Mouse (Mus musculus) liver, embryonic 12.5 days (tissue): ENCODE data around the gene Taf12. TPM values are rescaled to one million over a fixed set of nuclear protein-coding genes. Genes with fewer than 3 reads are reported as not detected.

Source experiments
- ATAC-seq: fragments of 200-750 bp; cut with Nextera tagmentation; 2 replicates; pipeline ENCODE4 v1.8.0; 2017; ENCODE audit warnings: moderate number of reproducible peaks, mild to moderate bottlenecking, moderate library complexity
- H3K27ac ChIP-seq: fragments of 300-500 bp; sonication (generic); 2 replicates; pipeline ENCODE4 v1.5.1; 2016; ENCODE audit warnings: mild to moderate bottlenecking
- H3K27me3 ChIP-seq: fragments of 300-500 bp; sonication (generic); replicated peaks from 2 replicates; pipeline ENCODE4 v1.6.1; 2016; ENCODE audit warnings: mild to moderate bottlenecking, moderate library complexity
- H3K36me3 ChIP-seq: fragments of 300-500 bp; sonication (generic); 2 replicates; pipeline ENCODE4 v1.6.1; 2016; ENCODE audit warnings: mild to moderate bottlenecking, moderate library complexity
- H3K4me1 ChIP-seq: fragments of 300-500 bp; sonication (generic); 2 replicates; pipeline ENCODE4 v1.6.1; 2016
- H3K4me2 ChIP-seq: fragments of 300-500 bp; sonication (generic); 2 replicates; pipeline ENCODE4 v1.6.1; 2016; ENCODE audit warnings: mild to moderate bottlenecking, moderate library complexity
- H3K4me3 ChIP-seq: fragments of 300-500 bp; sonication (generic); 2 replicates; pipeline ENCODE4 v1.5.1; 2016; ENCODE audit warnings: mild to moderate bottlenecking, moderate library complexity
- H3K9ac ChIP-seq: fragments of 300-500 bp; sonication (generic); 2 replicates; pipeline ENCODE4 v1.6.1; 2016; ENCODE audit warnings: mild to moderate bottlenecking, moderate library complexity
- H3K9me3 ChIP-seq: fragments of 300-500 bp; sonication (generic); replicated peaks from 2 replicates; pipeline ENCODE4 v1.6.1; 2016; ENCODE audit warnings: mild to moderate bottlenecking, moderate library complexity
- WGBS: fragments of 180-500 bp; shearing (Covaris S2); methylation state at CpG from one replicate; pipeline ENCODE4 v1.1.7; 2016; ENCODE audit not compliant: insufficient replicate concordance; 5-methylcytosine and 5-hydroxymethylcytosine counted together
- polyA plus RNA-seq: library from polyadenylated mRNA; unstranded; fragments of >200 nt; fragmentation: Nextera tagmentation; extraction: Ambion mirVana; gene quantifications from 2 replicates; pipeline ENCODE4 v1.2.1, GENCODE M21; 2016

Taf12 gene
- polyA plus RNA-seq, 1 experiment from 2014 or later, result 61.7 TPM

DNA sequence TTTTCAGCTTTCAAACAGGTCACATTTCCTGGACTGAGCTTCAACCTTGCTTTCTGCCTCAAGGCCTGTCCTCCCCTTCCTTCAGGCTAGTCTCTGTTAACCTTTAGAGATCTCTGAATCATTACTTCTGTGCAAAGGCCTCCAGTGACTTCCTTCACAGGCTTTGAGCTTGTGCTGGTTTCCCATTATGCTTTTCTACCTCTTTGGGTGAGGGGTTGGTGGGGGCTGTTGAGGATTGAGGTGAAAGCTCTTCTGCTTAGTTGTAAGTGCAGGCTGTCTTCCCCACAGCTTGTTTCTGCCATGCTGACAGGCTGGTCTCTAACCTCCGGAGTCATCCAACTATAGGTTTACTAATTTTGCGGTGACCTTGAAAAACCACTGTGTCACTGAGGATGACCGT is 17.8 kb upstream of the Taf12 start:
- H3K4me1 ChIP-seq, result peaks cover 61% of the 10 kb centered on the region

DNA sequence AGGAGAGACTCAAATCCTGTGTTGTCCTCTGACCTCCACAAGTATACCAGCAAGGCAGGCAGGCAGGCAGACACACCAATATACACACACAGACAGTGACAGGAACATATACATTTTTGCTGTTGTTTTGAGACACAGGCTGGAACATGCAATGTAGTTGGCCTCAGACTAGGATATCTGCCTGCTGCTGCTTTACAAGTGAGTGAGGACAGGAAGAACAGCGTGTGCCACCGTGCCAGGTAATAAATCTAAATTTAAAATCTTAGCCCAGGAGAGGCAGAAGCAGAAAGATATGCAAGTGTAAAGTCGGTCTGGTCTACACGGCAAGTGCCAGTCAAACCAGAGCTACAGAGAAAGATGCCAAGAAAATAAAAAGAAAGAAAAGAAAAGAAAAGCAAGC is 14.9 kb upstream of the Taf12 start:
- Histone ChIP-seq H3K9ac (no peak overlapping the region), H3K4me1 (peaks cover 62% of the 10 kb centered on the region), H3K27ac (peak overlapping the region; percentile 94), H3K27me3 (no peaks in the 10 kb centered on the region), H3K9me3 (no peaks in the 10 kb centered on the region), H3K4me3 (peak overlapping the region; percentile 92; the same call in 1 of the 2 replicates), H3K4me2 (peak overlapping the region; percentile 91), H3K36me3 (no peaks in the 10 kb centered on the region)
- no peak for ATAC-seq
- WGBS, result 82% methylated on average over 4 of the region's 4 CpGs

More for the DNA sequence above, 17.8 kb upstream of the Taf12 start:
- no peak for ATAC-seq
- Histone ChIP-seq H3K9me3 (no peaks in the 10 kb centered on the region), H3K27me3 (no peaks in the 10 kb centered on the region), H3K4me3 (no peak overlapping the region), H3K4me2 (no peak overlapping the region), H3K27ac (0 out of 2 replicates have a peak overlapping the region, but pooled peaks have one; percentile 8), H3K36me3 (peaks cover 9% of the 10 kb centered on the region), H3K9ac (no peak overlapping the region)
- 88% methylated on average over 3 of the region's 3 CpGs for WGBS

DNA sequence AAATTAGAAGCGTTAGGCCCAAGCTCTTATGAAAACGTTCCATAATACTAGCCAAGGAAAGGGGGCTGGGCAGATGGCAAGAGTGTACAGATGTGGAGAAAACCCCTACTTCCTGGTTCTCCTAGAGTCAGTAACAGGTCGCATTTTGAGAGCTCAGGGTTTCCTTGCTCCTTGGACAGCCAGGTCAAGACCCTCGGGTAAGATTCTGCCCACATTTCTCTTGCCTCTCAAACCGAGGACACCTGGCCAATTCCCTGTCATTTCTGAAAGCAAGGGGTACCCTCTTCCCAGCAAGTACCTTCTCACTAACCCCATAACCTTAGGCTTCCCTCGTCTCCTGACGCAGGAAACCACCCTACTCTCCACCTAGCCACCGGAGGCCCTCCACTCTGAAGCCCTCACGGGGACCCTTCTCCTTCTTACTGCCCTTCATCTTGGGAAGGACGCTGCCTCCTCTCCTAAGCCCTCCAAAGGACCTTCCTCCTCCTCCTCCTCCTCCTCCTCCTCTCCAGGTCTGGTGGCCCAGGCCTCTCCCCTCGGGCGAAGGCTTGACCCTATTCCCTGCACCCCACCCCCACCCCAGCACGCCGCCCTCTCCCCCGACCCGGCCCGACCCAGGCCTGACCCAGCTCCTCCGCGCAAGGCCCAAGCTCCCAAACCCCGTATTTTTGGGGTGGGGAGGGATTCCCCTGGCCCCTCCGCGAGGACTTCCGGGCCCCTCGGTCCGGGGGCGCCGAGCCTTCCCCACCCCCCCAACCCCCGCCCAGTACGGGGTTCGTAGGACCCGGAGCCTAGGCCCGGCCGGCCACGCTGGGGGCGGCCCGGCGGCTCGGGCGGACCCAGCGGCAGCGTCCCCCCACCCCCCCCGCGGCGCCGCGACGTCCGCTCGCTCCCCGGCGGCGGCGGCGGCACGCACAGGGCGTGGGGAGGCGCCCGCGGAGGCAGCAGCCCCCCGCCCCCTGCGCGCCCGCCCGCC is 13.5 kb upstream of the Taf12 start:
- H3K36me3 ChIP-seq, result no peaks in the 10 kb centered on the region
- no peaks in the 10 kb centered on the region for H3K9me3 ChIP-seq
- H3K27me3 ChIP-seq, result no peaks in the 10 kb centered on the region
- H3K4me2 ChIP-seq, result peak overlapping the region; percentile 91
- peak overlapping the region; percentile 99 for H3K9ac ChIP-seq
- peak; percentile 74 for ATAC-seq
- peak overlapping the region; percentile 92 for H3K4me3 ChIP-seq
- H3K4me1 ChIP-seq, result peaks cover 54% of the 10 kb centered on the region
- 2% methylated on average over 35 of the region's 64 CpGs for WGBS
- H3K27ac ChIP-seq, result peak overlapping the region; percentile 94

DNA sequence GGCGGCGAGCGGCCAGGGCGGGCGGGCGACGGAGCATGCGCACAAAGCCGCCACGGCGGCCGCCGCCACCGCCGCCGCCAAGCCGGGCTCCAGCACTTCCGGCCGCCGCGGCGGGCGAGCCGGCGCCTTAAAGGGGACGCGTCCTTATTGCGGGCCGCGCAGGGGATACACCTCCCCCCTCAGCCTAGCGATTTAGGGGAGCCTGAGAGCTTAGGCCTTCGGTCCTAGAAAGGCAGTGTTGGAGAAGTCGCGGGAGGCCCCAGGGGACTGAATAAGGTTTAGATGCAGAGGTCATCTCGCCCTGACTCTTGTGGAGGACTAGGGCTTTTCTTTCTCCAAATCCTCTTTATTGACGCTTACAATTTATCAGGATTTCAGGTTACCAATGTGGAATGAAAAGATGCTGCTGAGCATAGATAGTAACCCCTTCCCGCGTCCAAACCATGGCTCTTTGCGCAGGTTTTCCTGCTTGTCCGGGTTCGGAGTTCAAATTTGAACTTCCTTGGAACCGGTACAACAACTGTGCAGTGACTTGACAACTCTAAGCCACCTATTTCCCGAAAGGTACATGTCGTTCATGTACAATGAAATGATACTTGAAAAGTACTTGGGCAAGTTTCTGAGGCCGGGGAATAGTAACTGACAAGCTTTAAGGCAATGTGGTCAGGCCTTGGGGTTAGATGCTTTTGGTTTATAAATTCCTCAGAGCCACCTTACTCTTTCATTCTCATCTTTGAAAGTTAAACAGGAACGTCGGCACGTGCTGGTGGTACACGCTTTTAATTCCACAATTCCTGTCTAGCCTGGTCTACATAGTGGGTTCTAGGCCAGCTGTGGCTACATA is 12.4 kb upstream of the Taf12 start, which contains the start of gene Gmeb1:
Gene Gmeb1 (minus strand): TSS at position 89 of the 844 bp plus-strand sequence.
- Histone ChIP-seq H3K36me3 (no peaks in the 10 kb centered on the region), H3K27ac (peak within 1 kb of the TSS; percentile 94), H3K9ac (peak within 1 kb of the TSS; percentile 99), H3K9me3 (no peaks in the 10 kb centered on the region), H3K4me1 (peaks cover 54% of the 10 kb centered on the region), H3K4me2 (peak within 1 kb of the TSS; percentile 91), H3K27me3 (no peaks in the 10 kb centered on the region), H3K4me3 (peak within 1 kb of the TSS; percentile 92)
- 10% methylated on average over 37 of the region's 49 CpGs for WGBS
- peak; percentile 82 for ATAC-seq

DNA sequence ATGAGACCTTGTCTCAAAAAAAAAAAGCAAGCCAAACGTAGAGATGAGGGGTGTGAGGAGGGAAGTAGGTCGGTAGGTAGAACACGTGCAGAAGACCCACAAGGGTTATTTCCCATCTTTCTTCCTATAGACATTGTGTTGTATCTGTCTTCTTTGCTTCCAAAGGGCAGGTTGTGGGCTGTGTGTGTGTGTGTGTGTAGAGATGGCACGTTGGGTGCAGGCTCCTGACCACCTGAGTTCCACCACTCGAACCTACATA is 11.9 kb upstream of the Taf12 start:
- H3K27ac ChIP-seq, result peak overlapping the region; percentile 94
- 55% methylated on average over 5 of the region's 5 CpGs for WGBS
- ATAC-seq, result no peak
- peak overlapping the region; percentile 99 for H3K9ac ChIP-seq
- H3K4me1 ChIP-seq, result peaks cover 51% of the 10 kb centered on the region
- no peaks in the 10 kb centered on the region for H3K36me3 ChIP-seq
- peak overlapping the region; percentile 78 for H3K4me2 ChIP-seq
- peak overlapping the region; percentile 92 for H3K4me3 ChIP-seq
- no peaks in the 10 kb centered on the region for H3K9me3 ChIP-seq
- no peaks in the 10 kb centered on the region for H3K27me3 ChIP-seq

DNA sequence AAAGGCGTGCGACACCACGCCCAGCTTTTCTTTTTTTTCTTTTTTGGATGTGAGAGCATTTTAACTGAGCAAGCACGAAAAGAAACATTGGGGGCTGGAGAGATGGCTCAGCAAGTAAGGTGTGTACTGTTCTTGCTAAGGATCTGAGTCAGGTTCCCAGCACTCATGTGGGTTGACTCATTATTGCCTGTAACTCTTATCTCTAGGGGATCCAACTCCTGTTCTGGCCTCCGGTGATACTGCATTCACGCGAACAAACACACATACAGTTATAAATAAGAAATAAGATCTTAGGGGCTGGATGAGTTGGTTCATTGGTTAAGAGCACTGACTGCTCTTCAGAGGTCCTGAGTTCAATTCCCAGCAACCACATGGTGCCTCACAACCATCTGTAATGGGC is 10.9 kb upstream of the Taf12 start:
- Histone ChIP-seq H3K4me3 (no peak overlapping the region), H3K27ac (no peak overlapping the region)
- 65% methylated on average over 7 of the region's 7 CpGs for WGBS

DNA sequence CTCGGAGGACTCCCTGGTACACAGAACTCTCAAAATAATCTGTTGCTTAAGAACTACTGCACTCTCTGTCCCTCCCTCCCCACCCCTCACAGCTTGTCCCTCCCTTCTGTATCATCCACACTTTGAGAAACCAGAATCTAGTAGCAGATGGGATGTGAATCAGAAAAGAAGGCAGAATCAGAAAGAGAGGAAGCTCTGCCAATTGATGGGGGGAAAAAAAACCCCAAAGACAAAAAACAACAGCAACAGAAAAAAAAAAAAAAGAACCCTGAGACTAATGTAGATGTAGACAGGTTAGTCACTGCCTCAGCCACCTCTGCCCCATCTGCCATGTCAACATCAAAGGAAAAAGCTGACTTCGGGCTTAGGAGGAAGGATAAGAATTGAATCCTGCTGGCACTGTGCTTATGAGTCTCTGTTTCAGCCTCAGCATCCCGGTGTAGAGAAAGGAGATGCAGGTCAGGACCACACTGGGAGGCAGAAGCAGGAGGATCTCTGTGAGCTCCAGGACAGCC is 7.3 kb upstream of the Taf12 start:
- no peak for ATAC-seq
- Histone ChIP-seq H3K4me3 (no peak overlapping the region), H3K9me3 (no peaks in the 10 kb centered on the region), H3K27me3 (no peaks in the 10 kb centered on the region), H3K4me1 (peaks cover 40% of the 10 kb centered on the region), H3K9ac (no peak overlapping the region), H3K4me2 (no peak overlapping the region), H3K36me3 (no peaks in the 10 kb centered on the region), H3K27ac (no peak overlapping the region)
- 70% methylated on average over 3 of the region's 3 CpGs for WGBS

More for the DNA sequence above, 10.9 kb upstream of the Taf12 start:
- Histone ChIP-seq H3K36me3 (no peaks in the 10 kb centered on the region), H3K27me3 (no peaks in the 10 kb centered on the region), H3K9me3 (no peaks in the 10 kb centered on the region), H3K4me1 (peaks cover 44% of the 10 kb centered on the region), H3K4me2 (no peak overlapping the region), H3K9ac (no peak overlapping the region)
- ATAC-seq, result no peak

DNA sequence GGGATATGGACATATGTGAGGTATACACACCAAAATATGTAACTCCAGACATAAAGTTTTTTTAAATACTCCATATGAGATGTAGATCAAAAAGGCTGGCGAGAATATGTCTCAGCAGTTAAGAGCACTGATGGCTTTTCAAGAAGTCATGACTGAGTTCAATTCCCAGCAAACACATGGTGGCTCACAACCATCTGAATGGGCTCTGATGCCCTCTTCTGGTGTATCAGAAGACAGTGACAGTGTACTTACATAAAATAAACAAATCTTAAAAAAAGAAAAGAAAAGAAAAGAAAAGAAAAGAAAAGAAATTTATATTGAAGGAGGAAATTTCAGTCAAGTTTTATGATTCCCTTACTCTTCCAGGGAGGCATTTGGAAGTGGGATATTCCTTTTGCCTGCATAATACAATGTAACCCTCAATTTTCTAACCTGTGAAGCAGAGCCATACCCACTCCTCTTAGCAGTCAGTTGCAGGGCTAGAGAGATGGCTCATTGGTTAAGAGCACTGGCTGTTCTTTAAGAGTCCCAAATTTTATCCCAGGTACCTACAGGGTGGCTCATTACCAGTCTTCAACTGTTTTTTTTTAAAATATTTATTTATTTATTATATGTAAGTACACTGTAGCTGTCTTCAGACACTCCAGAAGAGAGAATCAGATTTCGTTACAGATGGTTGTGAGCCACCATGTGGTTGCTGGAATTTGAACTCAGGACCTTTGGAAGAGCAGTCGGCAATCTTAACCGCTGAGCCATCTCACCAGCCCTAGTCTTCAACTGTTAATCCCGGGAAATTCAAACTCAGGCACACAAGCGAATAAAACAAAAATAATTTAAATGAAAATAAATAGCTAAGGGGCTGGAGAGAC is 5.1 kb upstream of the Taf12 start:
- Histone ChIP-seq H3K9me3 (no peaks in the 10 kb centered on the region), H3K27me3 (no peaks in the 10 kb centered on the region), H3K36me3 (no peaks in the 10 kb centered on the region), H3K4me3 (no peak overlapping the region), H3K27ac (peak overlapping the region; percentile 92), H3K4me1 (peaks cover 36% of the 10 kb centered on the region), H3K4me2 (peak overlapping the region; percentile 16), H3K9ac (0 out of 2 replicates have a peak overlapping the region, but pooled peaks have one; percentile 31)
- WGBS, result 7% methylated on average over 6 of the region's 6 CpGs
- no peak for ATAC-seq

DNA sequence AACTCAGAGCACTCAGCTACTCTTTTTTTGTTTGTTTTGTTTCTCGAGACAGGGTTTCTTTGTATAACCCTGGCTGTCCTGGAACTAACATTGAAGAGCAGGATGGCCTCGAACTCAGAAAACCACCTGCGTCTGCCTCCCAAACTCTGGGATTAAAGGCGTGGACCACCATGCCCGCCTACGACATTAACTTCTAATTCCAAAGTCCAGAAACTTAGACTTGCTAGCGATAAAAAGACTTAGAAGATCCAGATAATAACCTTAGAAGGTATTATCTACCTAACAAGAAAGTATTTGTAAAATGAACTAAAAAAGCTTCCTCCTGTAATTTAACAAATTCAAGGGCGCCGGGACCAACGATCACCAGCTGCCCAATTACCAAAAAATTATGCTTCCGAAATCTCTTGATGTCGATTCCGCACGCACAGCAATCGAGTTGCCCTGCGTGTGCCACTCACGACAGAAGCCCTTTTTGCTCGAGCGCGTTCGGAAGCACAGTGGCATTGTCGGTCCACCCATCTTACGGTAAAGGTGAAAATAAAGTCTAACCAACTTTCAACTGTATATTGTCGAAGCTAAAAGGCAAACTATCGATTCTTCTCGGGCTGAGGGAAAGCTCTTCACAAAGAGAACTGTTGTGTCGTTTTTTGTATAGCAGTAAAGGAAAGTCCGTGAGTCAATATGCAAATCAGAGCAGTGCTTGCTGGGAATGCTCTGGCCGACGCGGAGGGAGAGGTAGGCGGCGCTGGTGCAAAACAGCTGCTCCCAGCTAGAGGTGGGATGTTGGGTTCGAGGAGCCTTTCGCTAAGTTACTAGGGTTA is 4.2 kb upstream of the Taf12 start:
- Histone ChIP-seq H3K36me3 (no peaks in the 10 kb centered on the region), H3K27me3 (no peaks in the 10 kb centered on the region), H3K4me3 (peak overlapping the region; percentile 43), H3K9me3 (no peaks in the 10 kb centered on the region), H3K27ac (peak overlapping the region; percentile 92), H3K4me2 (peak overlapping the region; percentile 72), H3K4me1 (peaks cover 36% of the 10 kb centered on the region), H3K9ac (peak overlapping the region; percentile 64)
- peak; percentile 75 for ATAC-seq
- under 1% methylated on average over 35 of the region's 35 CpGs for WGBS

DNA sequence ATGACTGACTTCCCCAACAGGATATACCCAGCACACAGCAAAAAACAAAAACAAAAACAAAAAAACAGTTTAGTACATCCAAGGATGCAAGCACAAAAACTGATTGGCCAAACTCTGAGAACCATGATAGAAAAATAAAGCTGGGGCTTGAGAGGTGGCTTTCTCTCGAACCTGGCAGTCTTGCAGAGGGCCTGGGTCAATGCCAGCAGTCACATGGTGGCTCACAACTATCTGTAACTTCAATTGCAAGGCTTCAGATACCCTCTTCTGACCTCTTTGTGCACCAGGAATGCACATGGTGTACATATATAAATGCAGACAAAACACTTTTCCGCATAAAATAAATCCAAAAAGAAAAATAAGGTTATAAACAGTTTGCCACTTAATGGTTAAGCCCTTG is 1.0 kb upstream of the Taf12 start:
- H3K36me3 ChIP-seq, result peaks cover 10% of the 10 kb centered on the region
- peak overlapping the region; percentile 92 for H3K4me3 ChIP-seq
- peak overlapping the region; percentile 99 for H3K27ac ChIP-seq
- no peaks in the 10 kb centered on the region for H3K9me3 ChIP-seq
- H3K4me1 ChIP-seq, result peaks cover 62% of the 10 kb centered on the region
- H3K4me2 ChIP-seq, result peak overlapping the region; percentile 86
- H3K27me3 ChIP-seq, result no peaks in the 10 kb centered on the region
- no peak for ATAC-seq
- H3K9ac ChIP-seq, result peak overlapping the region; percentile 99
- WGBS, result 50% methylated on average over 2 of the region's 2 CpGs
